Mouse (Mus musculus) Muller cell, postnatal 12 days (primary cell): ENCODE results near the gene Rab11fip3.
"Not testable (repeated sequence)": the region's sequence is repeated elsewhere in the genome, so short reads cannot be mapped to it uniquely, and the experiment has no call there.

Experiments
- DNase-seq: peaks from one replicate; pipeline ENCODE4 v3.0.0-alpha.2; 2015; ENCODE audit errors: inconsistent ontology term

The Rab11fip3 gene

GRCm38 (mm10) chr17:26040711-26041110 lies 28.6 kb downstream of the Rab11fip3 start:
- DNase-seq, result not testable (repeated sequence)

DNA sequence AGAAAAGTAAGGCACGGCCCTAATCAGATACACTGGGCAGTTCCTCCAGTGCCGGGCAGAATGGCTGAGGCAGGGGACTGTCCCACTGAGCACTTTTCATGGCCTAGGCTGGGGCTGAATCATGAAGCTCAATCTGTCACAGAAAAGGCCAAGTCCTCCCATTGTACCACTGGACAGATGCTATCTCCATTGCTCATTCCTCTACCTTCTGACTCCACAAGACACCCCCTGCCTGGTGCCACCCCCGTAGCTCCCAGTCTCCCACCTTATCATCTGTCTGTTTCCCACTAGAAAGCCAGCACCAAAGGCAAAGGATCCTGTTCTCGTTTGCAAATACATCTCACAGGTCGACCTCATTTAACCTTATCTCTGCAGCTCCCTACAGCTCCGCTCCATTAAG lies 37.3 kb downstream of the Rab11fip3 start:
- no peak for DNase-seq

DNA sequence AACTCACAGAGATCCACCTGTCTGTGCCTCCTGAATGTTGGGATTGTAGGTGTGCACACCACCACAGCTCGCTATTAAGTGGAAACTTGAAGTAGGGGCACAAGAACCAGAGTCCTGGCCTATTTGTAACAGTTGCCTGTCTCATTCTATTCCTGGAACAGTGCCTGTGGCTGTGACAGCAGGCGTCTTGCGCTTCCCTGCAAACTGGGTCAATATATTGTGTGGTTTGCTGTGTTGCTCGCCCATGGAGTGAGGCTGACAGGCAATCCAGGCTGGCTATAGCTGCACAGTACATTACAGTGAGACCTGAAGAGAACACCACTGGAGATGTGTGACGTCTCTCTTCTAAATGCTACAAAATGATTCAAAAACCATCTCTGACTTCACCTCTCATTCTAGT lies 37.8 kb downstream of the Rab11fip3 start:
- peak; percentile 42 for DNase-seq

DNA sequence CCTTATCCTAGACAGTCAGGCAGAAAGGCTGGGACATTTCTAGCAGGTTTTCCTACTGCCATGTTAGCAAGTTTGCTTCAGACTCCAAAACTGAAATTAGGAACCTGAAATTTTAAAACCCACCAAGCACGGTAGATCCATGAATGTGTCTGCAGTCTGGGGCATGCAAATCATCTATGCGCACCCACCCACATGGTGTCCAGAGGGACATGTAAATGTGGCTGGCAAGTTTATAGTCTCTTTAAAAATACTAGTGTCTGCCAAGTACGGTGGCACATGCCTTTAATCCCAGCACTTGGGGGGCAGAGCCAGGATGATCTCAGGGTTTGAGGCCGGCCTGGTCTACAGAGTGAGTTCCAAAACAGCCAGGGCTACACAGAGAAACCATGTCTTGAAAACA lies 41.1 kb downstream of the Rab11fip3 start:
- DNase-seq, result no peak

DNA sequence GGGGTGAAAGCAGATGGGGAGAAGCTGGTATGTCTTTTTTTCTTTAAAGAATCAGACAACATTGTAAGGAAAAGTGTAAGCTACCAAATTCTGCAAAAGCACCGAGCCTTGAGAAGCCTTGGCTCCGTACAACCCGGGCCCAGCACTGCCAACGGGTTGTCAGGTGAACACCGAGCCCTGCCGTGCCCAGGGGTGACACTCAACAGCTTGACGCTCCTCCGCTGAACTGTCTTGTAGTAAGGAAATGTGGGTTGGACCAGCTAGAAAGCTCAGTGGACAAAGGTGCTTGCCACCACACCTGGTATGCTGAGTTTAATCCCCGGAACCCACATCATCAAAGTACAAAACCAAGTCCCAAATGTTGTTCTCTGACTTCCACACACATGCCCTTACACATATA lies 44.7 kb downstream of the Rab11fip3 start:
- DNase-seq, result no peak

DNA sequence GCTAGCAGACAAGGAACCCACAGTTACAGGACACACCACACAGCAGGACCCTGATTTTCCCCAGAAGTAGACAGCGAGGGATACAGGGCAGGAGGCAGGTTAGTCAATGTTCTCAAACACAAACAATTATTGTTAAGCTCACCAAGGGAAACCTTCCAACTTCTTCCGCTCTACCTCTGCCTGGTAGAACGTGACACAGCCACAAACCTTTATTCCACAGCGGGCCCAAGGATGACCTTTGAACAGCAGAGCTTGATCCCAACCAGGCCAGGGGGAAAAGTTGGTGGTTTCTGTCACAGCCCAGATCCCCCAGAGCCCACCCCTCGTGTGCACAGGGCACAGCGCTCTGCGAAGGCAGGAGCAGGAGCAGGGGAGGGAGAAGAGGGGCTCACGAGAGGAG lies 45.4 kb downstream of the Rab11fip3 start:
- no peak for DNase-seq

- DNase-seq, result no peak
Observed at GRCm38 (mm10) chr17:26023181-26023580, 46.2 kb downstream of the Rab11fip3 start.

GRCm38 (mm10) chr17:26021728-26022341 lies 47.5 kb downstream of the Rab11fip3 start:
- no peak for DNase-seq

DNA sequence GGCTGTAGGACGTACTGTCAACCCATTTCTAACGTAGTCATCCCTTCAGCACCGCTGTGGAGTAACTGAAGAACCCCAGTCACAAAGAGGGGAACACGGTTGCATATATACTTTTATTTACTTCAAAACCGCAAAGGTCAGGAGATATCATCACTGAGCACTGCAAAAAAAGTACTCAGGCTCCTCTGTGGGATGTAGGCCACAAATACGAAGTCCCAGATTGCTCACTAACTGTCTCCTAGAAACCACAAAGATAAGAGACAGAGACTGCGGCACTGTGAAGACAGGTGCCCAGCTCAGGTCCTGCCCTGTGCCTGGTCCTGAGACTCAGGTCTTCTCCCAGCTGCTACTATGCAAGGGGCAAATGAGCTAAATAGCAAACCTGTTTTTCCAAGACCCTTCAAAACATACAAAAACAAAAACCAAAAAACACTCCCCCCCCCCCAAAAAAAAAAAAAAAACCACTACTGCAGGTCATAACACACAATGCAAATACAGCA lies 48.5 kb downstream of the Rab11fip3 start:
- no peak for DNase-seq

DNA sequence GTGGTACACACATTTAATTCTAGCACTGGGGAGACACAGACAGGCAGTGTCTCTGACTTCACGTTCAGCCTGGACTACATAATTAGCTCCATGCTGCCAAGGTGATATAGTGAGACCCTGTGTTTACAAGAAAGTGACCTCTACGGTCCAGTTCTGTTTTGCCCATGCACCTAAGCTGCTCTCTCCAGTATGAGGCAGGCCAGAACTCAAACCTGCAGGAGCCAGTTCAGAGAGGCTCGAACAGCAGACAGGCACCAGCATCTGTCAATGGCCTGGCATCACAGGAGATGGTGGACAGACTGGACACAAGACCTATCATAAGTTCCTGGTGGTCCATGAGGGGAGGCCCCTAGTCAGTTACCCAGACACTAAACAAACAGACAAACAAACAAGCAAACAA lies 51.0 kb downstream of the Rab11fip3 start:
- no peak for DNase-seq

GRCm38 (mm10) chr17:26017949-26018348 lies 51.4 kb downstream of the Rab11fip3 start:
- no peak for DNase-seq

DNA sequence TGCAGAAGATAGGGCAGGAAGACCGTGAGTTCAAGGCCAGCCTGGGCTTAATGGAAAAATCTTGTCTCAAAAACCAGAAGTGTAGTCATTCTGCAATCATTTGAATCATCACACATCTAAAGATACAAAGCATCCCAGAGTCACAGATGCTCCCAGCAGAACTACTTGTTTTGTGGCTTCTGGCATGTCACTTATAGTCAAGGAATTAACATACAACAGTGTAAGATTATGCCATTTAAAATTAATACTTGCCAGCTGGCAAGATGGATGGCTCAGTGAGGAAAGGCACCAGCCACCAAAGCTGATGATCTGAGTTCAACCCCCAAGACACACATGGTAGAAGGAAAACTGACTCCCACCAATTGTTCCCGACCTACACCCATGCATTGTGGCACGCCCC lies 52.3 kb downstream of the Rab11fip3 start:
- no peak for DNase-seq

DNA sequence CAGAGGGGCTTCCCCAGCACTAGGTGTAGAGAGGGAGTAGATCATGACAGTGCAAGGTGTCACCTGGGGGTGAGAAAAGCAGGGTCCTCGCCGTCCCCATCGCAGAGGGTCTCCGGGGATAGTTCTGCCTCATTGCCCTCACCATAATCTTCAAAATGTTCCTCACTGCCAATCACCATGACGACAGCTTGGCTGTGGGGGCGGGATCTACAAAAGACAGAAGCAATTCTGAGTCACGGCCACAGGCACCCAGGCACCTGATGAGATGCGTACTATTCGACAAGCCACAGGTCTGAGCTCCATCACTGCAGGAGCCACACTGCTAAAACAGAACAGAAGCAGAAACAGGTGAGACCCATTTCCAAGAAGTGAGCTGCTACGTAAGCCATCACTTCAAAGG lies 55.6 kb downstream of the Rab11fip3 start:
- no peak for DNase-seq

GRCm38 (mm10) chr17:26011841-26012460 lies 57.4 kb downstream of the Rab11fip3 start:
- peak; percentile 83 for DNase-seq

- peak; percentile 59 for DNase-seq
Observed at GRCm38 (mm10) chr17:26009540-26009939, 59.8 kb downstream of the Rab11fip3 start.

GRCm38 (mm10) chr17:26008787-26009186 lies 60.6 kb downstream of the Rab11fip3 start:
- DNase-seq, result no peak

DNA sequence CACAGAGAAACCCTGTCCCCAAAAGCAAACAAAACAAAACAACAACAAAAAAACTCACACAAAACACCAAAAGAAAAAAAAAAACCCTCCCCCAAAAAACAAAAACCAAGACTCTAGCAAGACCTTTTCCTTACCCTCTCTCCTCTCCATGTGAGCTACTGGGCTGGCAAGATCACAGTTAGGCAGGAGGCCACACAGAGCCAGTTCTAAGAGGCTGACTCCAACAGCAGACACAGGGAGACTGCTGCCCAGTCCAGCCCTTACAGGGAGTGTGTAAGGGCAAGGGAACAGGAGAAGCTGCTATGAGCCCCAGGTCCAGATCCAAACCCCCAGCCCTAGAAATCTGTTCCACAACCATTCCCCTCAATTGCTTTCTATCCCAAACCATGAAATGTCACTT lies 61.0 kb downstream of the Rab11fip3 start:
- no peak for DNase-seq

DNA sequence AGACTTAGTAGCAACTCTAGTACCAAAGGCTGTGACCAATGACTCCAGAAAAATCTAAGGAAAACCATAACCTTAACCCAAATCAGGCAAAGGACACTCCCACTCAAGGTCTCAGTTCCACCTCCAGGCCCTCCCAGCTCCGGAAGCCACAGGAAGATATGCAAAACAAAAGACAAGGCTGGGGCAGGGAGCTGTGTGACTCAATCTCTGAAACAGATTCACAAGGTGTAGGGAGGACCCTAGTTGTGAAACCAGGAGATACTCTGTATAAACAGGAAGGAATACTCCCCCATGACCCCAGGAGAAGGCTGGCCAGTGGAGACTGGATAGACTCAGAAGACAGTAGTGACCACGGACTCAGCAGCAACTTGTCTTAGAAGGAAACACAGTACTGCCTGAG lies 61.7 kb downstream of the Rab11fip3 start:
- no peak for DNase-seq

DNA sequence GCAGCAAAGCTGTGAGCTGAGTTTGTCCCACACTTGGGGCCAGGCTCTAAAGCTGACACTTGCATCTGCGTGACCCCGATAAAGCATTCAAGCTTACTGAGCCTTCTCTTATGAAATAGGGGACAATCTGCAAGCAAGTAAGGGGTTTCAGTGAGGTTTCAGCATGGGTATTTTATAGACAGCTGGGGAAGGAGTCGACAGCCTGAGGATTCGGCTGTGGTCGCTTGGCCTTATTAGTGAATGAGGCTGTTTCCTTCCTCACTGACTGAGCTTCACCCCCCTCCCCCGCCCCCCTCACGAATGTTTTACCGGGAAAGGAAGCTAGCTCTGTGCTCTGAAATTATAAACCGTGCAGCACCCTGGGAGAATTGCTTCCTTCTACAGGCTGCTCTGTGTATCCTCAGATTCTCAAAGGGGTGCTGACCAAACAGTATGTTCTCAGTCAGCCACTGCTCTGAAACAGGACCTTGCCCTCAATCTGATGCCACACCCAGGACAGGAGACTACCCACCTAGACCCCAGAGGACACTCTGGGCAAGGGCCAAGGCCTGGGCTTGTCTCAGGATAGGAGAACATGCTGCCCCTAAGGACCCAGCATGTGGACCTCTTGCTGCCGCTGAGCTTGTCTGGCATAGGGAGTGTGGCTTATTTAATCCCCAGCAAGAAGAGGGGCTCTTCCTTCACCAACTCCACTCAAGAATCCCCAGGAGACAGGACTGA lies 63.5 kb downstream of the Rab11fip3 start:
- DNase-seq, result no peak

GRCm38 (mm10) chr17:26004711-26005110 lies 64.6 kb downstream of the Rab11fip3 start:
- DNase-seq, result no peak

GRCm38 (mm10) chr17:26003864-26004263 lies 65.5 kb downstream of the Rab11fip3 start:
- DNase-seq, result no peak

- DNase-seq, result no peak
Observed at GRCm38 (mm10) chr17:25998425-25998824, 70.9 kb downstream of the Rab11fip3 start.

DNA sequence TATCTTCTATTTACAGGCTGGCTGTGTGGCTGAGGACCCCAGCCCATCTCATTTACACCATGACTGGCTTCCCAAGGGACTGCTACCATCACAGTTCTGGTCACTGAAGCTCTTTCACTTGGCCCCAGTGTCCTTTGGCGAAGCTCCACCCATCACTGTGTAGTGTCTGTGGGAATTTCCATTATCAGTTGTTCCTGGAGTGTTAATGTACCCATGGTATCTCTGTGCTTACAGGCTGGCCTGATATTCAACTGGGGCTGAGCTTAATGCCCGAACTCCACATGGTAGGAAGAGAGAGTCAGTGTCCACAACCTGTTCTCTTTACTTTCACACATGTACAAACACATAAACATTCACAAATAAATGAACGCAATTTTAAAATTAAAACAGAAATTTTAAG lies 75.9 kb downstream of the Rab11fip3 start:
- DNase-seq, result no peak
